Mouse (Mus musculus): ENCODE measurements at regions not wholly inside any gene's neighbourhood (a gene's known extent, or its start where the extent isn't known, plus 50 kb on each side); places are given as distances from the start of the nearest gene placed in this dataset.

GRCm38 (mm10) chr1:67640353-67640752 lies 517.5 kb downstream of the Cps1 start:
- Histone ChIP-seq H3K4me2 (replicated peaks; ENCODE audit: low read depth, low read length) (no peak overlapping the region), H3K4me1 (replicated peaks; ENCODE audit: control insufficient read depth, insufficient read depth, low read length) (no peaks in the 10 kb centered on the region), H3K27ac (ENCODE audit: low read depth, low read length) (no peak overlapping the region), H3K36me3 (ENCODE audit: control insufficient read depth, insufficient read depth, low read length) (no peaks in the 10 kb centered on the region), H3K27me3 (ENCODE audit: control insufficient read depth, insufficient read depth, low read length) (no peaks in the 10 kb centered on the region), H3K9ac (ENCODE audit: low read depth, low read length) (no peak overlapping the region), H3K4me3 (ENCODE audit: low read depth, low read length) (no peak overlapping the region), H3K9me3 (ENCODE audit: control insufficient read depth, low read length) (no peaks in the 10 kb centered on the region)
- WGBS = 26% methylated on average over 9 of the region's 9 CpGs
- DNase-seq (ENCODE audit: low spot score) (peak; percentile 73), ATAC-seq (ENCODE audit: low FRiP score) (peak; percentile 82)

GRCm38 (mm10) chr1:67640766-67641165 lies 517.9 kb downstream of the Cps1 start:
- WGBS = 67% methylated on average over 6 of the region's 6 CpGs
- peak; percentile 29; the same call in 1 of the 2 replicates for ATAC-seq (ENCODE audit: low FRiP score)
- no peaks in the 10 kb centered on the region for H3K36me3 ChIP-seq (ENCODE audit: control insufficient read depth, insufficient read depth, low read length)
- no peak overlapping the region for H3K27ac ChIP-seq (ENCODE audit: low read depth, low read length)
- no peaks in the 10 kb centered on the region for H3K4me1 ChIP-seq (replicated peaks; ENCODE audit: control insufficient read depth, insufficient read depth, low read length)
- no peak overlapping the region for H3K4me2 ChIP-seq (replicated peaks; ENCODE audit: low read depth, low read length)
- no peak overlapping the region for H3K9ac ChIP-seq (ENCODE audit: low read depth, low read length)
- DNase-seq (ENCODE audit: low spot score) = no peak
- no peak overlapping the region for H3K4me3 ChIP-seq (ENCODE audit: low read depth, low read length)
- no peaks in the 10 kb centered on the region for H3K27me3 ChIP-seq (ENCODE audit: control insufficient read depth, insufficient read depth, low read length)
- no peaks in the 10 kb centered on the region for H3K9me3 ChIP-seq (ENCODE audit: control insufficient read depth, low read length)

- no peaks in the 10 kb centered on the region for H3K27me3 ChIP-seq (ENCODE audit: control insufficient read depth, insufficient read depth, low read length)
- H3K27ac ChIP-seq (ENCODE audit: low read depth, low read length) = no peak overlapping the region
- WGBS = 49% methylated on average over 4 of the region's 4 CpGs
Observed at GRCm38 (mm10) chr1:67643627-67644026, 520.8 kb downstream of the Cps1 start.

More at GRCm38 (mm10) chr1:67643627-67644026, 520.8 kb downstream of the Cps1 start:
- H3K4me2 ChIP-seq (replicated peaks; ENCODE audit: low read depth, low read length) = no peak overlapping the region
- H3K9ac ChIP-seq (ENCODE audit: low read depth, low read length) = no peak overlapping the region
- no peaks in the 10 kb centered on the region for H3K4me1 ChIP-seq (replicated peaks; ENCODE audit: control insufficient read depth, insufficient read depth, low read length)
- DNase-seq (ENCODE audit: low spot score) (peak; percentile 3), ATAC-seq (ENCODE audit: low FRiP score) (no peak)
- no peaks in the 10 kb centered on the region for H3K36me3 ChIP-seq (ENCODE audit: control insufficient read depth, insufficient read depth, low read length)
- no peaks in the 10 kb centered on the region for H3K9me3 ChIP-seq (ENCODE audit: control insufficient read depth, low read length)
- H3K4me3 ChIP-seq (ENCODE audit: low read depth, low read length) = no peak overlapping the region
